Mouse (Mus musculus): ENCODE measurements around the gene Crtc3. TPM values are rescaled to one million over a fixed set of nuclear protein-coding genes. Genes with fewer than 3 reads are reported as not detected.
A peak's percentile ranks its signal among the peaks of the same experiment; 100 is the strongest.

Gene Crtc3
- polyA plus RNA-seq, 1 experiment from 2014 or later: 18.5 TPM

- Histone ChIP-seq H3K4me3 (ENCODE audit: control insufficient read depth in 1 of 2, insufficient read depth in 1 of 2, low read depth in 1 of 2, low read length in 2 of 2) (no peak overlapping the region), H3K4me2 (ENCODE audit: low read length) (no peak overlapping the region), H3K27me3 (ENCODE audit: control insufficient read depth, insufficient read depth, low read length) (no peaks in the 10 kb centered on the region), H3K36me3 (ENCODE audit: control insufficient read depth, insufficient read depth, low read length) (no peaks in the 10 kb centered on the region), H3K9ac (ENCODE audit: low read length) (no peak overlapping the region), H3K4me1 (ENCODE audit: control insufficient read depth in 2 of 2, insufficient read depth in 2 of 2, low read length in 2 of 2) (peaks cover 28 to 44% of the 10 kb centered on the region in 2 experiments), H3K27ac (replicated peaks in 1 of 2; ENCODE audit: control insufficient read depth in 1 of 2, insufficient read depth in 1 of 2, low read depth in 2 of 2, low read length in 2 of 2) (peak overlapping the region; percentile 52 to 58), H3K9me3 (ENCODE audit: control insufficient read depth, low read length) (no peaks in the 10 kb centered on the region)
- no peak for ATAC-seq (ENCODE audit: insufficient number of reproducible peaks, insufficient read depth, low FRiP score, low read depth)
- WGBS: 88% methylated on average over 4 of the region's 4 CpGs
Measured at GRCm38 (mm10) chr7:80661082-80661481, 27.6 kb downstream of the Crtc3 start.

- Histone ChIP-seq H3K4me3 (ENCODE audit: control insufficient read depth in 1 of 2, insufficient read depth in 1 of 2, low read depth in 1 of 2, low read length in 2 of 2) (no peak overlapping the region), H3K27ac (replicated peaks in 1 of 2; ENCODE audit: control insufficient read depth in 1 of 2, insufficient read depth in 1 of 2, low read depth in 2 of 2, low read length in 2 of 2) (peak overlapping the region; percentile 52 to 58), H3K4me2 (ENCODE audit: low read length) (no peak overlapping the region), H3K27me3 (ENCODE audit: control insufficient read depth, insufficient read depth, low read length) (no peaks in the 10 kb centered on the region), H3K36me3 (ENCODE audit: control insufficient read depth, insufficient read depth, low read length) (no peaks in the 10 kb centered on the region), H3K9ac (ENCODE audit: low read length) (no peak overlapping the region), H3K9me3 (ENCODE audit: control insufficient read depth, low read length) (no peaks in the 10 kb centered on the region), H3K4me1 (ENCODE audit: control insufficient read depth in 2 of 2, insufficient read depth in 2 of 2, low read length in 2 of 2) (peaks cover 27 to 44% of the 10 kb centered on the region in 2 experiments)
- 66% methylated on average over 4 of the region's 4 CpGs for WGBS
- ATAC-seq (ENCODE audit: insufficient number of reproducible peaks, insufficient read depth, low FRiP score, low read depth): no peak
Measured at GRCm38 (mm10) chr7:80660619-80661018, 28.1 kb downstream of the Crtc3 start.

GRCm38 (mm10) chr7:80657896-80658295 is 30.8 kb downstream of the Crtc3 start:
- 31% methylated on average over 8 of the region's 8 CpGs for WGBS
- peak overlapping the region; percentile 71 to 75 for H3K27ac ChIP-seq (replicated peaks in 1 of 2; ENCODE audit: control insufficient read depth in 1 of 2, insufficient read depth in 1 of 2, low read depth in 2 of 2, low read length in 2 of 2)
- H3K4me1 ChIP-seq (ENCODE audit: control insufficient read depth in 2 of 2, insufficient read depth in 2 of 2, low read length in 2 of 2): peaks cover 39 to 61% of the 10 kb centered on the region in 2 experiments
- H3K4me3 ChIP-seq (ENCODE audit: control insufficient read depth in 1 of 2, insufficient read depth in 1 of 2, low read depth in 1 of 2, low read length in 2 of 2): no peak overlapping the region
- no peaks in the 10 kb centered on the region for H3K27me3 ChIP-seq (ENCODE audit: control insufficient read depth, insufficient read depth, low read length)
- peak overlapping the region; percentile 21; the same call in 1 of the 2 replicates for H3K9ac ChIP-seq (ENCODE audit: low read length)
- H3K36me3 ChIP-seq (ENCODE audit: control insufficient read depth, insufficient read depth, low read length): no peaks in the 10 kb centered on the region
- no peak for ATAC-seq (ENCODE audit: insufficient number of reproducible peaks, insufficient read depth, low FRiP score, low read depth)
- H3K4me2 ChIP-seq (ENCODE audit: low read length): no peak overlapping the region
- no peaks in the 10 kb centered on the region for H3K9me3 ChIP-seq (ENCODE audit: control insufficient read depth, low read length)

GRCm38 (mm10) chr7:80655350-80656013 is 33.2 kb downstream of the Crtc3 start:
- Histone ChIP-seq H3K9ac (ENCODE audit: low read length) (peak overlapping the region; percentile 28), H3K4me2 (ENCODE audit: low read length) (no peak overlapping the region), H3K4me1 (ENCODE audit: control insufficient read depth in 2 of 2, insufficient read depth in 2 of 2, low read length in 2 of 2) (peaks cover 42 to 65% of the 10 kb centered on the region in 2 experiments), H3K27me3 (ENCODE audit: control insufficient read depth, insufficient read depth, low read length) (no peaks in the 10 kb centered on the region), H3K36me3 (ENCODE audit: control insufficient read depth, insufficient read depth, low read length) (no peaks in the 10 kb centered on the region), H3K4me3 (ENCODE audit: control insufficient read depth in 1 of 2, insufficient read depth in 1 of 2, low read depth in 1 of 2, low read length in 2 of 2) (no peak overlapping the region), H3K9me3 (ENCODE audit: control insufficient read depth, low read length) (no peaks in the 10 kb centered on the region), H3K27ac (replicated peaks in 1 of 2; ENCODE audit: control insufficient read depth in 1 of 2, insufficient read depth in 1 of 2, low read depth in 2 of 2, low read length in 2 of 2) (peak overlapping the region; percentile 66 to 83)
- ATAC-seq (ENCODE audit: insufficient number of reproducible peaks, insufficient read depth, low FRiP score, low read depth): peak; percentile 63
- WGBS: 44% methylated on average over 6 of the region's 6 CpGs

GRCm38 (mm10) chr7:80654926-80655325 is 33.8 kb downstream of the Crtc3 start:
- 37% methylated on average over 5 of the region's 5 CpGs for WGBS
- Histone ChIP-seq H3K36me3 (ENCODE audit: control insufficient read depth, insufficient read depth, low read length) (no peaks in the 10 kb centered on the region), H3K4me3 (ENCODE audit: control insufficient read depth in 1 of 2, insufficient read depth in 1 of 2, low read depth in 1 of 2, low read length in 2 of 2) (no peak overlapping the region), H3K9ac (ENCODE audit: low read length) (0 out of 2 replicates have a peak overlapping the region, but pooled peaks have one; percentile 5), H3K9me3 (ENCODE audit: control insufficient read depth, low read length) (no peaks in the 10 kb centered on the region), H3K4me2 (ENCODE audit: low read length) (no peak overlapping the region), H3K27me3 (ENCODE audit: control insufficient read depth, insufficient read depth, low read length) (no peaks in the 10 kb centered on the region), H3K4me1 (ENCODE audit: control insufficient read depth in 2 of 2, insufficient read depth in 2 of 2, low read length in 2 of 2) (peaks cover 38 to 63% of the 10 kb centered on the region in 2 experiments), H3K27ac (replicated peaks in 1 of 2; ENCODE audit: control insufficient read depth in 1 of 2, insufficient read depth in 1 of 2, low read depth in 2 of 2, low read length in 2 of 2) (peak overlapping the region; percentile 29 to 83; a peak in 1 of 4 replicates)
- ATAC-seq (ENCODE audit: insufficient number of reproducible peaks, insufficient read depth, low FRiP score, low read depth): no peak

GRCm38 (mm10) chr7:80654393-80654792 is 34.3 kb downstream of the Crtc3 start:
- no peak for ATAC-seq (ENCODE audit: insufficient number of reproducible peaks, insufficient read depth, low FRiP score, low read depth)
- Histone ChIP-seq H3K27ac (replicated peaks in 1 of 2; ENCODE audit: control insufficient read depth in 1 of 2, insufficient read depth in 1 of 2, low read depth in 2 of 2, low read length in 2 of 2) (no peak overlapping the region), H3K4me1 (ENCODE audit: control insufficient read depth in 2 of 2, insufficient read depth in 2 of 2, low read length in 2 of 2) (peaks cover 36 to 63% of the 10 kb centered on the region in 2 experiments)

GRCm38 (mm10) chr7:80653971-80654370 is 34.7 kb downstream of the Crtc3 start:
- peaks cover 36 to 63% of the 10 kb centered on the region in 2 experiments for H3K4me1 ChIP-seq (ENCODE audit: control insufficient read depth in 2 of 2, insufficient read depth in 2 of 2, low read length in 2 of 2)
- no peaks in the 10 kb centered on the region for H3K9me3 ChIP-seq (ENCODE audit: control insufficient read depth, low read length)
- no peak overlapping the region for H3K4me2 ChIP-seq (ENCODE audit: low read length)
- WGBS: 81% methylated on average over 7 of the region's 7 CpGs
- H3K27ac ChIP-seq (replicated peaks in 1 of 2; ENCODE audit: control insufficient read depth in 1 of 2, insufficient read depth in 1 of 2, low read depth in 2 of 2, low read length in 2 of 2): peak overlapping the region in 1 of 2 experiments; percentile 66; a peak in 1 of 4 replicates
- no peak overlapping the region for H3K4me3 ChIP-seq (ENCODE audit: control insufficient read depth in 1 of 2, insufficient read depth in 1 of 2, low read depth in 1 of 2, low read length in 2 of 2)
- no peaks in the 10 kb centered on the region for H3K36me3 ChIP-seq (ENCODE audit: control insufficient read depth, insufficient read depth, low read length)
- H3K9ac ChIP-seq (ENCODE audit: low read length): peak overlapping the region; percentile 45; the same call in 1 of the 2 replicates
- no peak for ATAC-seq (ENCODE audit: insufficient number of reproducible peaks, insufficient read depth, low FRiP score, low read depth)
- H3K27me3 ChIP-seq (ENCODE audit: control insufficient read depth, insufficient read depth, low read length): no peaks in the 10 kb centered on the region

More at GRCm38 (mm10) chr7:80654393-80654792, 34.3 kb downstream of the Crtc3 start:
- H3K36me3 ChIP-seq (ENCODE audit: control insufficient read depth, insufficient read depth, low read length): no peaks in the 10 kb centered on the region
- H3K9ac ChIP-seq (ENCODE audit: low read length): no peak overlapping the region
- WGBS: 81% methylated on average over 7 of the region's 7 CpGs
- H3K9me3 ChIP-seq (ENCODE audit: control insufficient read depth, low read length): no peaks in the 10 kb centered on the region
- no peaks in the 10 kb centered on the region for H3K27me3 ChIP-seq (ENCODE audit: control insufficient read depth, insufficient read depth, low read length)
- no peak overlapping the region for H3K4me2 ChIP-seq (ENCODE audit: low read length)
- no peak overlapping the region for H3K4me3 ChIP-seq (ENCODE audit: control insufficient read depth in 1 of 2, insufficient read depth in 1 of 2, low read depth in 1 of 2, low read length in 2 of 2)
